Mouse (Mus musculus) cortical plate, adult 2 months (tissue): ENCODE results near the gene Camta1. TPM values are rescaled to one million over a fixed set of nuclear protein-coding genes. Genes with fewer than 3 reads are reported as not detected.
A peak's percentile ranks its signal among the peaks of the same experiment; 100 is the strongest.

Source experiments
- H3K27ac ChIP-seq: fragments of 200-500 bp; 2 replicates; pipeline ENCODE4 v1.5.1; 2012; ENCODE audit warnings: low read length, control low read depth, inconsistent platforms; ENCODE audit not compliant: insufficient read depth
- H3K4me1 ChIP-seq: fragments of 200-500 bp; 2 replicates; pipeline ENCODE4 v1.6.1; 2011; ENCODE audit warnings: low read length; ENCODE audit not compliant: control insufficient read depth, insufficient read depth
- H3K4me3 ChIP-seq: fragments of 200-500 bp; 2 replicates; pipeline ENCODE4 v1.5.1; 2011; ENCODE audit warnings: mild to moderate bottlenecking, low read length, control low read depth; ENCODE audit not compliant: insufficient read depth
- CTCF ChIP-seq: fragments of 200-500 bp; IDR thresholded peaks from 2 replicates; pipeline ENCODE4 v1.5.1; 2011; ENCODE audit warnings: mild to moderate bottlenecking, control low read depth, low read length; ENCODE audit not compliant: insufficient read depth; ENCODE audit errors: extremely low read depth
- POLR2A ChIP-seq: fragments of 200-500 bp; IDR thresholded peaks from 2 replicates; pipeline ENCODE4 v1.6.1; 2011; ENCODE audit warnings: mild to moderate bottlenecking, low read length, control low read depth; ENCODE audit not compliant: insufficient read depth; ENCODE audit errors: extremely low read depth
- polyA plus RNA-seq: library from polyadenylated mRNA; depleted of rRNA; stranded (reverse); fragments of >200 nt; gene quantifications from 2 replicates; pipeline ENCODE4 v1.2.3, GENCODE M21; 2012

Camta1 gene
- polyA plus RNA-seq, 1 experiment: 111 TPM

GRCm38 (mm10) chr4:151730037-151730759 lies 131.5 kb downstream of the Camta1 start:
- H3K27ac ChIP-seq: no peak overlapping the region
- H3K4me1 ChIP-seq: peaks cover 12% of the 10 kb centered on the region
- TF ChIP-seq POLR2A (no peak), CTCF (no peak)
- no peak overlapping the region for H3K4me3 ChIP-seq

- TF ChIP-seq CTCF (no peak), POLR2A (no peak)
- Histone ChIP-seq H3K4me3 (no peak overlapping the region), H3K4me1 (peaks cover 12% of the 10 kb centered on the region), H3K27ac (peak overlapping the region; percentile 28; the same call in 1 of the 2 replicates)
Measured at GRCm38 (mm10) chr4:151729116-151729515, 132.6 kb downstream of the Camta1 start.

GRCm38 (mm10) chr4:151728391-151729065 lies 133.1 kb downstream of the Camta1 start:
- TF ChIP-seq POLR2A: no peak
- peak overlapping the region; percentile 28; the same call in 1 of the 2 replicates for H3K27ac ChIP-seq
- no peak overlapping the region for H3K4me3 ChIP-seq
- H3K4me1 ChIP-seq: peaks cover 12% of the 10 kb centered on the region

GRCm38 (mm10) chr4:151726396-151726795 lies 135.3 kb downstream of the Camta1 start:
- TF ChIP-seq POLR2A (no peak), CTCF (no peak)
- H3K4me1 ChIP-seq: peaks cover 12% of the 10 kb centered on the region
- no peak overlapping the region for H3K27ac ChIP-seq
- H3K4me3 ChIP-seq: no peak overlapping the region

GRCm38 (mm10) chr4:151724897-151725296 lies 136.8 kb downstream of the Camta1 start:
- TF ChIP-seq CTCF (no peak), POLR2A (no peak)
- peaks cover 7% of the 10 kb centered on the region for H3K4me1 ChIP-seq

GRCm38 (mm10) chr4:151720722-151721467 lies 140.8 kb downstream of the Camta1 start:
- TF ChIP-seq CTCF: no peak
- no peak for TF ChIP-seq POLR2A
- Histone ChIP-seq H3K27ac (no peak overlapping the region), H3K4me3 (no peak overlapping the region), H3K4me1 (no peaks in the 10 kb centered on the region; the same call in 1 of the 2 replicates)

More at GRCm38 (mm10) chr4:151724897-151725296, 136.8 kb downstream of the Camta1 start:
- Histone ChIP-seq H3K4me3 (no peak overlapping the region), H3K27ac (no peak overlapping the region)

- TF ChIP-seq CTCF (no peak), POLR2A (no peak)
- Histone ChIP-seq H3K27ac (no peak overlapping the region), H3K4me3 (no peak overlapping the region), H3K4me1 (no peaks in the 10 kb centered on the region)
Measured at GRCm38 (mm10) chr4:151718866-151719475, 142.7 kb downstream of the Camta1 start.

- Histone ChIP-seq H3K27ac (no peak overlapping the region), H3K4me1 (no peaks in the 10 kb centered on the region), H3K4me3 (no peak overlapping the region)
- TF ChIP-seq CTCF (no peak), POLR2A (no peak)
Measured at GRCm38 (mm10) chr4:151717864-151718263, 143.8 kb downstream of the Camta1 start.

- TF ChIP-seq POLR2A: no peak
- TF ChIP-seq CTCF: no peak
- H3K4me1 ChIP-seq: peaks cover 2% of the 10 kb centered on the region; the same call in 1 of the 2 replicates
- no peak overlapping the region for H3K4me3 ChIP-seq
- no peak overlapping the region for H3K27ac ChIP-seq
Measured at GRCm38 (mm10) chr4:151713714-151714113, 148.0 kb downstream of the Camta1 start.

- Histone ChIP-seq H3K4me3 (no peak overlapping the region), H3K27ac (no peak overlapping the region), H3K4me1 (peaks cover 2% of the 10 kb centered on the region; the same call in 1 of the 2 replicates)
- no peak for TF ChIP-seq CTCF
- TF ChIP-seq POLR2A: no peak
Measured at GRCm38 (mm10) chr4:151711406-151711805, 150.3 kb downstream of the Camta1 start.
